Mouse (Mus musculus): Measurements from ENCODE around the gene Rnf216. TPM values are rescaled to one million over a fixed set of nuclear protein-coding genes. Genes with fewer than 3 reads are reported as not detected.

Gene Rnf216
- polyA plus RNA-seq, 1 experiment: 58.3 TPM

DNA sequence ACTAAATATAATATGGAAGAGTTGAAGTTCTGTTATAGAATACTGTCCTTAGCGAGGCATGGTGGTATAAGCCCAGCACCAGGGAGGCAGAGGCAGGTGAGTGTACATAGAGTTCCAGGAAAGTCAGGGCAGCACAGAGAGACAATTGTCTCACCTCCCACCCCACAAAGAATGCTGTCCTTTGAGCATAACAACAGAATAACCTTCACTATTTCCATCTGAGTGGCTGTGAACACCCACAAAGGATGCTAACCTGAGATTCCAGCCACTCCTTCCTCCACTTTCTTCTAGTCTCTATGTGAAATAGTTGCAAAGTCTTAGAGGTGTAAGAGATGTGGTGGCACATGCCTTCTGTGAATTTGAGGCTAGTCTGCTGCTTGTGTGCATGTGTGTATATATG, 89.8 kb downstream of the Rnf216 start:
- Histone ChIP-seq H3K27ac (ENCODE audit: control insufficient read depth, insufficient read depth, low read depth, low read length) (no peak overlapping the region), H3K4me1 (ENCODE audit: control insufficient read depth, insufficient read depth, low read length) (no peaks in the 10 kb centered on the region), H3K36me3 (ENCODE audit: control insufficient read depth, insufficient read depth, low read length) (no peaks in the 10 kb centered on the region; the same call in 1 of the 2 replicates), H3K4me3 (ENCODE audit: control insufficient read depth, low read depth, low read length) (no peak overlapping the region), H3K27me3 (ENCODE audit: control insufficient read depth, insufficient read depth, low read length) (no peaks in the 10 kb centered on the region)
- TF ChIP-seq CTCF (IDR thresholded peaks at IDR 0.05; ENCODE audit: control insufficient read depth, insufficient read depth, insufficient replicate concordance, low read depth, low read length) (no peak), POLR2A (IDR thresholded peaks at IDR 0.05; ENCODE audit: control insufficient read depth, low read depth, low read length) (no peak)

DNA sequence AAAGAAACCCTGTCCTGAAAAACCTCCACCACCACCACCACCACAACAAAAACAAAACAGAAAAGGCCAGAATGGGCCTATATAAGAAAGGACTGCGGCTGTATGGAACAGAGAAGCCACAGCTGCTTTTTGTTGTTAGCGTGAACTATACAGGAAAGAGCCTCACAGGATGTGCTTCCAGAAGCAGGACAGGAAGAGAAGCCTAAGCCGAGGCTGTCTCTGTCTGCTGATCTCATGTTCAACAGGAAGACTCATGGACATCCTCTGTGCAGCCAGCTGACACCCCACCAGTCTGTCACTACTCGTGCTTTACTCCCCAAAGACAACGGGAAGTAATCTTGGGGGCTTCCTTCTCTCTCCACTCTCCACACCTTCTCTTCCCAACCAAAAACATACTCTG, 95.4 kb downstream of the Rnf216 start:
- H3K27ac ChIP-seq (ENCODE audit: control insufficient read depth, insufficient read depth, low read depth, low read length): no peak overlapping the region

DNA sequence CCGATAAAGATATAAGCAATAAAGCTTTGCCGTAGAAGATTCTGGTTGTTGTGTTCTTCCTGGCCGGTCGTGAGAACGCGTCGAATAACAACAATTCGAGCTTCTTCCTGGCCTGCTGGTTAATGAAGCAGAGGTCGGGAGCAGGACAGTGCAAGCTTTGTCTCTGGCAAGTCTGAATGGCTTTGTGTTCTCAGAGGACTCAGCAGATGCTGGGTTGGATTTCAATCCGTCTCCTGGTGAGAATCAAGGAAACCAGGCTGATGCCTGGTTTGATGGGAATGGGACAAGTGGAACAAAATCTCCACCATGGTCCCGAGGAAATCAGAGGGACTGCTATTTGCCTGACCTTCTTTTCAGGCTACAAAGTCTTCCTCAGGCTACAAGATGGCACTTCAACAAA, 103.4 kb downstream of the Rnf216 start:
- Histone ChIP-seq H3K36me3 (ENCODE audit: control insufficient read depth, insufficient read depth, low read length) (peaks cover 2% of the 10 kb centered on the region), H3K4me3 (ENCODE audit: control insufficient read depth, low read depth, low read length) (no peak overlapping the region), H3K27ac (ENCODE audit: control insufficient read depth, insufficient read depth, low read depth, low read length) (no peak overlapping the region), H3K4me1 (ENCODE audit: control insufficient read depth, insufficient read depth, low read length) (no peaks in the 10 kb centered on the region), H3K27me3 (ENCODE audit: control insufficient read depth, insufficient read depth, low read length) (no peaks in the 10 kb centered on the region)
- TF ChIP-seq CTCF (IDR thresholded peaks at IDR 0.05; ENCODE audit: control insufficient read depth, insufficient read depth, insufficient replicate concordance, low read depth, low read length) (no peak), POLR2A (IDR thresholded peaks at IDR 0.05; ENCODE audit: control insufficient read depth, low read depth, low read length) (no peak)

More for the DNA sequence above, 95.4 kb downstream of the Rnf216 start:
- H3K4me1 ChIP-seq (ENCODE audit: control insufficient read depth, insufficient read depth, low read length): no peaks in the 10 kb centered on the region
- H3K27me3 ChIP-seq (ENCODE audit: control insufficient read depth, insufficient read depth, low read length): no peaks in the 10 kb centered on the region
- H3K4me3 ChIP-seq (ENCODE audit: control insufficient read depth, low read depth, low read length): no peak overlapping the region
- H3K36me3 ChIP-seq (ENCODE audit: control insufficient read depth, insufficient read depth, low read length): peaks cover 2% of the 10 kb centered on the region
- TF ChIP-seq POLR2A (IDR thresholded peaks at IDR 0.05; ENCODE audit: control insufficient read depth, low read depth, low read length) (no peak), CTCF (IDR thresholded peaks at IDR 0.05; ENCODE audit: control insufficient read depth, insufficient read depth, insufficient replicate concordance, low read depth, low read length) (no peak)

DNA sequence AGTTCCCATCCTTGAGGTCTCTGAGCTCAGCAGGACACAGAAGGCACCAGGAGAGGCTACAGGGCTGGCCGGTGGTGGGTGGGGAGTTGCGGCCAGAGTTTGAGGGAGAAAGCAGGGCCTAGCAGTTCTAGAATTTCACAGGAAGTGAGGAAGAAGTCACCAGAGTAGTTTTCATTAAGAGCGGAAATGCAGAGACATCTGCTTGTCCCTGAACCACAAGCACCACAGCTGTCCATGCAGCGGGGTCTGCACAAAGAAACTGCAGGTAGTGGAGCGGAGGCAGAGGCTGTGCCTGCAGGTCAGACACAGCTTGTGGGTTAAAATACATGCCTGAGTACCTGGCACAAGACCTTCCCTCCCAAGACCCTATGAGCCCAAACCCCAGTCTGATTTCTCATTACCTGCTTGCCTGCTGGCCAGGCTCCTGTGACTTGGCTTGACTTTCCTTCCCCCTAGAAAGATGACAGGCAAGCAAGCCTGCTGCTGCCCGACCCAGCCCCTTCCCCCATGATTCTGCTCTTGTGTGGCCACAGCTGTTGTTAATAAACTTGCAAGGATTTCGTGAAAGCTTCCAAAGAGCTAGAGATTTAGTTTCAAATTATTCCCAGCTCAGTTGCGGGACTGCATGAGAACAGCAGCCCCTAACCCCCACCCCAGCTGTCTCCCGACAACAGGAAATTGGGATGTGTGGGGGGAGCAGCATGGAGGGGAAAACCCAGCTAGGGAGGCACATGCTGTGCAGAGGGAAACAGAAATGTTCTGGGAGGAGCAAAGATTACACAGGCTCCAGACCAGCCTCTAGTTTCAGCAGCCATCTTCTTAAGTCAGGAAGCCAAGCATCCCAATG, 111.9 kb downstream of the Rnf216 start:
- no peak for TF ChIP-seq CTCF (IDR thresholded peaks at IDR 0.05; ENCODE audit: control insufficient read depth, insufficient read depth, insufficient replicate concordance, low read depth, low read length)
- no peaks in the 10 kb centered on the region; the same call in 1 of the 2 replicates for H3K4me1 ChIP-seq (ENCODE audit: control insufficient read depth, insufficient read depth, low read length)
- no peaks in the 10 kb centered on the region for H3K27me3 ChIP-seq (ENCODE audit: control insufficient read depth, insufficient read depth, low read length)
- no peaks in the 10 kb centered on the region for H3K36me3 ChIP-seq (ENCODE audit: control insufficient read depth, insufficient read depth, low read length)
- H3K4me3 ChIP-seq (ENCODE audit: control insufficient read depth, low read depth, low read length): no peak overlapping the region
- H3K27ac ChIP-seq (ENCODE audit: control insufficient read depth, insufficient read depth, low read depth, low read length): no peak overlapping the region

DNA sequence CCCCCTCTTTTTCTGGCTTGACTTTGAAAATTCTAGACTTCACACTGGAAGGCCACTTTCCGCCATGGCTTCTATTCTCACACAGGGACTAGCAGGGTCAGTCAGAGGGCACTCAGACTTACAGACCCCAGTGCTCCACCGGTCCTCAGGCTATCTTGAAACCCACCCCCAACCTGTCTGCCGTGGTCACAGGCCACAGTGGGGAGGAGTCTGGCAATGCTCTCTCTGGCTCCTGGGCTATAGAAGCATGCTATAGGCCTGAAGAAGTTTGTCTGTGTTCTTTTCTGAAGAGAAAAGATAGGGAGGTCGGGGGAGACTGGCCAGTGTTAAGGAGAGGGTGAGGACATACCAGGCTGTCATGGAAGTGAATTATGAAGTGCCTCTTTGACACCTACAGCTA, 112.7 kb downstream of the Rnf216 start:
- Histone ChIP-seq H3K27me3 (ENCODE audit: control insufficient read depth, insufficient read depth, low read length) (no peaks in the 10 kb centered on the region), H3K4me1 (ENCODE audit: control insufficient read depth, insufficient read depth, low read length) (no peaks in the 10 kb centered on the region; the same call in 1 of the 2 replicates), H3K27ac (ENCODE audit: control insufficient read depth, insufficient read depth, low read depth, low read length) (no peak overlapping the region), H3K4me3 (ENCODE audit: control insufficient read depth, low read depth, low read length) (no peak overlapping the region), H3K36me3 (ENCODE audit: control insufficient read depth, insufficient read depth, low read length) (no peaks in the 10 kb centered on the region)
- TF ChIP-seq POLR2A (IDR thresholded peaks at IDR 0.05; ENCODE audit: control insufficient read depth, low read depth, low read length) (no peak), CTCF (IDR thresholded peaks at IDR 0.05; ENCODE audit: control insufficient read depth, insufficient read depth, insufficient replicate concordance, low read depth, low read length) (no peak)

DNA sequence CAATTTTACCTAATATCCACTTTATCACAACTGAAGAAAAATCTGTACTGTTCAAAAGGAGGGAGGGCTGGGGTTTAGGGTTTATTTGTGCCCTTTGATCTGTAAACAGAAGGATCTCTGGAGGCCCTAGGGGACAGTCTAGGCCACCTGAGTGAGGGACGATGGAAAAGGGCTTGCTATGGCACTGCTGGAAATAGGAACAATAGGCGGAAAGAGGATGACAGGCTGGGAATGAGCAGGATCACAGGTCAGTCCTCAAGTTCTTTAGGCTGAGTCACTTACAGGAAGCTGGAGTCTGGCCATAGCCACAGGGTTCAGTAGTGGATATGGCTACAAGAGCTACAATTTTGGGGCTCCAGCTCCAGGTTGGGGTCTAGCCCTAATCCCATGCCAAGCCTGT, 114.6 kb downstream of the Rnf216 start:
- Histone ChIP-seq H3K27ac (ENCODE audit: control insufficient read depth, insufficient read depth, low read depth, low read length) (no peak overlapping the region), H3K4me1 (ENCODE audit: control insufficient read depth, insufficient read depth, low read length) (no peaks in the 10 kb centered on the region; the same call in 1 of the 2 replicates), H3K36me3 (ENCODE audit: control insufficient read depth, insufficient read depth, low read length) (no peaks in the 10 kb centered on the region), H3K4me3 (ENCODE audit: control insufficient read depth, low read depth, low read length) (no peak overlapping the region), H3K27me3 (ENCODE audit: control insufficient read depth, insufficient read depth, low read length) (no peaks in the 10 kb centered on the region)
- TF ChIP-seq CTCF (IDR thresholded peaks at IDR 0.05; ENCODE audit: control insufficient read depth, insufficient read depth, insufficient replicate concordance, low read depth, low read length): no peak
- no peak for TF ChIP-seq POLR2A (IDR thresholded peaks at IDR 0.05; ENCODE audit: control insufficient read depth, low read depth, low read length)

DNA sequence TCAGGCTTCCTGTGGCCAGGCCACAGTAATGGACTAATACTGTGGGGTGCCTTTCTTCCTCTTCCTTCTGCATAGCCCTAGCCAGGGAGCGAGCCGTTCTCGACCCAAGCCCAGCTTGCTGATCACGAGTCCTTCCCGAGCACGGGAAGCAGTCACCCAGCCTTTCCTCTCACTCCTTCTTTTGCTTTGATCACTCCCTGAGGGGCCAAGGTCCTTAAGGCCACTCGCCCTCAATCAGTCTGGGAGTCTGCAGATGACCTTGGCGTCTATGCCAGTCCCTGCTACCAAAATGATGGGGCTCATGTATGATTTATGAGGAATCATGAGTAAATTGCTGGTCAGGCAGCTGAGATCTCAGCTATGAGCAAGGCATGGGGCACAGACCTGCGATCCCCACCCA, 115.3 kb downstream of the Rnf216 start:
- H3K4me3 ChIP-seq (ENCODE audit: control insufficient read depth, low read depth, low read length): no peak overlapping the region
- no peaks in the 10 kb centered on the region; the same call in 1 of the 2 replicates for H3K4me1 ChIP-seq (ENCODE audit: control insufficient read depth, insufficient read depth, low read length)
- TF ChIP-seq POLR2A (IDR thresholded peaks at IDR 0.05; ENCODE audit: control insufficient read depth, low read depth, low read length): no peak
- no peak for TF ChIP-seq CTCF (IDR thresholded peaks at IDR 0.05; ENCODE audit: control insufficient read depth, insufficient read depth, insufficient replicate concordance, low read depth, low read length)
- H3K36me3 ChIP-seq (ENCODE audit: control insufficient read depth, insufficient read depth, low read length): no peaks in the 10 kb centered on the region
- H3K27me3 ChIP-seq (ENCODE audit: control insufficient read depth, insufficient read depth, low read length): no peaks in the 10 kb centered on the region
- H3K27ac ChIP-seq (ENCODE audit: control insufficient read depth, insufficient read depth, low read depth, low read length): no peak overlapping the region
